Mouse (Mus musculus): Measurements from ENCODE around the gene Homer1. TPM values are rescaled to one million over a fixed set of nuclear protein-coding genes. Genes with fewer than 3 reads are reported as not detected.

Gene Homer1
- polyA plus RNA-seq, 1 experiment from 2014 or later, result 18.8 TPM

DNA sequence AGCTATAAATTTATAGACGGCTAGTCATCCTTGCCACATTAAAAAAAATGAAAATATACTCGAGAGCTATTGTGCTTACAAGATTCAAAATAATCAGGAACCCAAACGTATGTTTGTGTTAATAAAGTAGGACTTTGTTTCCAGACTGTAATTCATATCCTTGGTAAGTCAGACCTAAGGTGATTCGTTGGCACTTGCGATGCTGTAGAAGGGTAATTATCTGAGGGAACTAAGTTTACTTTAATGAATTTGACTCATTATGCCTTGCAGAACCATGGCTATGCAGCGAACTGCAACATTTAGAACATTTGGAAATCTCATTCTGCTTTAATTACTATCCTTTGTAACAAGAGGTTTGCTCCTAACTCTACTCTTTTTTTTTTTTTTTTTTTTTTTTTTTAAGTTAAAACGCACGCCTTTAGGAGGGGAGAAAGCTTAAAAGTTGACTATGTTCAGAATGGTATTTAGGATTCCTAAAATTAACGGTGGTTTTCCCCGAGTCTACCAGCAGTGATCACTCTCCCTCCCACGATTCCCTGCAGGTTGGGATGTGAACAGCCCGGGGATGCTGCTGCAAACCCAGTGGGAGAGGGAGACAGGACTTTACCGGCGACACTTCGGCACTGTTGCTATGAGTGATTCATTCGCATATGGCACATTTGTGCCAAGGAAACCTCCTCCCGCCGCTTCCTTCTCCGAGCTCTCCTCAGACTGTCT lies 3.6 kb downstream of the Homer1 start:
- no peaks in the 10 kb centered on the region for H3K9me3 ChIP-seq (ENCODE audit: control insufficient read depth, low read length)
- no peaks in the 10 kb centered on the region for H3K36me3 ChIP-seq (ENCODE audit: control insufficient read depth, insufficient read depth, low read length)
- peak overlapping the region; percentile 94 to 95 for H3K4me3 ChIP-seq (ENCODE audit: control insufficient read depth in 1 of 2, insufficient read depth in 1 of 2, low read depth in 1 of 2, low read length in 2 of 2)
- no peaks in the 10 kb centered on the region for H3K27me3 ChIP-seq (ENCODE audit: control insufficient read depth, insufficient read depth, low read length)
- peak overlapping the region; percentile 97 to 98 for H3K27ac ChIP-seq (replicated peaks in 1 of 2; ENCODE audit: control insufficient read depth in 1 of 2, insufficient read depth in 1 of 2, low read depth in 2 of 2, low read length in 2 of 2)
- H3K4me2 ChIP-seq (ENCODE audit: low read length), result peak overlapping the region; percentile 60
- peaks cover 0 to 12% of the 10 kb centered on the region in 2 experiments; a peak in 3 of 4 replicates for H3K4me1 ChIP-seq (ENCODE audit: control insufficient read depth in 2 of 2, insufficient read depth in 2 of 2, low read length in 2 of 2)
- ATAC-seq (ENCODE audit: insufficient number of reproducible peaks, insufficient read depth, low FRiP score, low read depth), result peak; percentile 52; the same call in 1 of the 2 replicates
- H3K9ac ChIP-seq (ENCODE audit: low read length), result peak overlapping the region; percentile 96
- 13% methylated on average over 19 of the region's 19 CpGs for WGBS

DNA sequence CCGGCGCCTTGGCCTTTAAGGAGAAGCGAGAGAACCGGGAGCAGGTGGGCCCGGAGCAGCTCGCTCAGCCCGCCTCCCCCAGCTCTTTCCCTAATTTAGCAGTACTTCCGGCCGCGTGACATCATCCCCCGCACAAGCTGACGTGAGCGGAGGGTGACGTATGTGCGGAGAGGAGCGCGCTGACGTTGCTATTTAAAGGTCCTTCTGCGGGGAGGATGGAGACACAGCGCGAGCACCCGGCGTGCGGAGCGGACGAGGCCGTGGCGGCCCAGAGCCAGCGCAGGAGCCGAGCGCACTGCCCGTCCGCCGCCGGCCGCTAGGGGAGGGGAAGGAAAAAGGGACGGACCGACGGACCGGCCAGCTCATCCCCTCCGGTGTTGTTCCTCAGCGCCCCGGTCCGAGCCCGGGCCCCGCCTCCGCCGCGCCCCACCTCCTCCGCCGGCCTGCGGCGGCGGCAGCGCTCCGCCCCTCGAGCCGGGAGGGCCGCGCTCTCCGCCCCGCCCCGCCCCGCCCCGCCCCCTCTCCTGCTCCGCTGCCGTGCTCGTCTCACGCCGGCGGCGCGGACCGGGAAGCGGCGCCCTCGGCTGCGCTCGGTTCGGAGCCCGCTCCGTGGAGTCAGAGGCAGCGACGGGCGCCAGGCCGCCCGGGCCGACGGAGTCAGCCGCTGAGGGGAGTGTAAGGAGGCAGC lies 4.3 kb downstream of the Homer1 start:
- Histone ChIP-seq H3K4me2 (ENCODE audit: low read length) (peak overlapping the region; percentile 60), H3K9me3 (ENCODE audit: control insufficient read depth, low read length) (no peaks in the 10 kb centered on the region), H3K27me3 (ENCODE audit: control insufficient read depth, insufficient read depth, low read length) (no peaks in the 10 kb centered on the region), H3K36me3 (ENCODE audit: control insufficient read depth, insufficient read depth, low read length) (no peaks in the 10 kb centered on the region), H3K27ac (replicated peaks in 1 of 2; ENCODE audit: control insufficient read depth in 1 of 2, insufficient read depth in 1 of 2, low read depth in 2 of 2, low read length in 2 of 2) (peak overlapping the region; percentile 97 to 98), H3K9ac (ENCODE audit: low read length) (peak overlapping the region; percentile 96), H3K4me1 (ENCODE audit: control insufficient read depth in 2 of 2, insufficient read depth in 2 of 2, low read length in 2 of 2) (peaks cover 0 to 19% of the 10 kb centered on the region in 2 experiments; a peak in 3 of 4 replicates), H3K4me3 (ENCODE audit: control insufficient read depth in 1 of 2, insufficient read depth in 1 of 2, low read depth in 1 of 2, low read length in 2 of 2) (peak overlapping the region; percentile 94 to 95)
- WGBS, result under 1% methylated on average over 53 of the region's 90 CpGs
- peak; percentile 93 for ATAC-seq (ENCODE audit: insufficient number of reproducible peaks, insufficient read depth, low FRiP score, low read depth)

DNA sequence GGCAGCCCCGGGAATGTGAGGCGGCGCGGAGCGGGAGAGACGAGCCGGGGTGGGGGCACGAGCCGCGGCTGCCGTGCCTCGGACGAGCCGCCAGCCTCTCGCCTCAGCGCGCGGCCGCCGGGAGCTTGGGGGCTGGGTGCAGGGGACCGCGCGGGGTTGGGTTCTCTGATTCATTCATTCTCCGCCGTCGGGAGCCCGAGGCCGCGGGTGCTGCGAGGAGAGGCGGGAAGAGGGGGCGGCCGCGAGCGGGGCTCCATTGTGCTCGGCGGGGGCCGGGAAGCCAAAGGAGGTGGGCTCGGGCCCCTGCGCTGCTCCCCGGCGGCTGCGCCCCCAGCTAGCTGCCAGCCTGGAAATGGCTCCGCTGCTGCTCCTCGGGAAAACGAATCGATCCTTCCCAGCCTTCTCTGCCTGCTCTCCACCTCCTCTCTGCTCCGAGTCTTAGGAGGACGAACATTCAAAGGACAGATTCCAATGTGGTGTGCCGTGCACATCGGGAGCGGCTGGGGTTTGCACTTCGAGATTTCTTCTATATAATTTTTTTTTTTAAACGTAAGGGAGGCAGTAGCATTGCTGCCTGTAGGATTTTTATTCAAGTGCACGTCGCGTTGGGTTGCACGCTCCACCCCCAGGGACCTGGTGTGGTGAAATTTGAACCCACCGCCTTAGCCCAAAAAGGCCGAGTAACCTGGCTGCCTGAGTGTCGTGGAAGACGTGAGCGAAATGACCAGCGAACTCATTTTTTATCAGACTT lies 5.0 kb downstream of the Homer1 start:
- peak; percentile 41 for ATAC-seq (ENCODE audit: insufficient number of reproducible peaks, insufficient read depth, low FRiP score, low read depth)
- peak overlapping the region; percentile 96 for H3K9ac ChIP-seq (ENCODE audit: low read length)
- H3K4me3 ChIP-seq (ENCODE audit: control insufficient read depth in 1 of 2, insufficient read depth in 1 of 2, low read depth in 1 of 2, low read length in 2 of 2), result peak overlapping the region; percentile 94 to 95
- peak overlapping the region; percentile 97 for H3K27ac ChIP-seq (replicated peaks in 1 of 2; ENCODE audit: control insufficient read depth in 1 of 2, insufficient read depth in 1 of 2, low read depth in 2 of 2, low read length in 2 of 2)
- peaks cover 0 to 24% of the 10 kb centered on the region in 2 experiments; a peak in 3 of 4 replicates for H3K4me1 ChIP-seq (ENCODE audit: control insufficient read depth in 2 of 2, insufficient read depth in 2 of 2, low read length in 2 of 2)
- WGBS, result 1% methylated on average over 53 of the region's 64 CpGs
- H3K27me3 ChIP-seq (ENCODE audit: control insufficient read depth, insufficient read depth, low read length), result no peaks in the 10 kb centered on the region
- H3K36me3 ChIP-seq (ENCODE audit: control insufficient read depth, insufficient read depth, low read length), result no peaks in the 10 kb centered on the region
- no peaks in the 10 kb centered on the region for H3K9me3 ChIP-seq (ENCODE audit: control insufficient read depth, low read length)
- peak overlapping the region; percentile 60 for H3K4me2 ChIP-seq (ENCODE audit: low read length)

DNA sequence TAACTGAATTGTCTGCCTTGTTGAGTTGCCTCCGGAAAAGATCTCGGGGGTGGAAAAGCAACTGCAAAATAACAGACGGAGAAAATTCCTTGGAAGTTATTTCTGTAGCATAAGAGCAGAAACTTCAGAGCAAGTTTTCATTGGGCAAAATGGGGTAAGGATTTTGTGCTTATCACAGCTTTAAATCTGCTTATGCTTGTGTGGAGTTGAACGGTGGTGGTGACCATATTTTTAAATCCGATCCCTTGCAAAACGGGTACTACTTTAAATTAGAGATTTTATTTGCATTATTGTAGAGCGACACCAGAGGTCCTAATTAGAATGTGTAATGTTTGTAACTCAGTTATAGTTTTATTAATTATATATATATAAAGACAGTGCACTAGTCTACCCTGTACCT lies 5.7 kb downstream of the Homer1 start:
- Histone ChIP-seq H3K4me2 (ENCODE audit: low read length) (peak overlapping the region; percentile 60), H3K27ac (replicated peaks in 1 of 2; ENCODE audit: control insufficient read depth in 1 of 2, insufficient read depth in 1 of 2, low read depth in 2 of 2, low read length in 2 of 2) (peak overlapping the region; percentile 97), H3K36me3 (ENCODE audit: control insufficient read depth, insufficient read depth, low read length) (no peaks in the 10 kb centered on the region), H3K4me1 (ENCODE audit: control insufficient read depth in 2 of 2, insufficient read depth in 2 of 2, low read length in 2 of 2) (peaks cover 0 to 30% of the 10 kb centered on the region in 2 experiments; a peak in 3 of 4 replicates), H3K27me3 (ENCODE audit: control insufficient read depth, insufficient read depth, low read length) (no peaks in the 10 kb centered on the region), H3K9ac (ENCODE audit: low read length) (peak overlapping the region; percentile 96), H3K4me3 (ENCODE audit: control insufficient read depth in 1 of 2, insufficient read depth in 1 of 2, low read depth in 1 of 2, low read length in 2 of 2) (peak overlapping the region; percentile 94 to 95), H3K9me3 (ENCODE audit: control insufficient read depth, low read length) (no peaks in the 10 kb centered on the region)
- no peak for ATAC-seq (ENCODE audit: insufficient number of reproducible peaks, insufficient read depth, low FRiP score, low read depth)
- 2% methylated on average over 7 of the region's 7 CpGs for WGBS

DNA sequence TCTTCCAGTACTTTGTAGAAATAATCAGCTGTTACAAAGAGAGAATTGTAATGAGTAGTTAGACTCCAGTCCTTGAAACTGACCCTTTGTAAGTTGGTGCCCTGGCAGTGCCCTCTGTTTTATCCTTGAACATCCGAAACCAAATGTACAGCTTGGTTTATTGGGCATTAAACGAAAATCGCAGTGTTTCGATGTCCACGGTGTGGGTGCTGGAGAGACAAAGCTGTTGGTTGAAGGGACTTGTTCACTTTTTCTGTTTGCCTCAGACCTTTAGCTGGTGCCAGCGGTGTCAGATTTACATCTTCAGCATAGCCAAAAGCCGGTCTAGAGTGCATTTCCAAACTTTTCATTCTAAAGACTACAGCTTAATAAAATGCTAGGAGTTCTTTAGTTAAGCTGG lies 6.2 kb downstream of the Homer1 start:
- WGBS, result 12% methylated on average over 7 of the region's 7 CpGs
- no peaks in the 10 kb centered on the region for H3K36me3 ChIP-seq (ENCODE audit: control insufficient read depth, insufficient read depth, low read length)
- H3K27me3 ChIP-seq (ENCODE audit: control insufficient read depth, insufficient read depth, low read length), result no peaks in the 10 kb centered on the region
- H3K4me3 ChIP-seq (ENCODE audit: control insufficient read depth in 1 of 2, insufficient read depth in 1 of 2, low read depth in 1 of 2, low read length in 2 of 2), result peak overlapping the region; percentile 57 to 95
- H3K4me2 ChIP-seq (ENCODE audit: low read length), result peak overlapping the region; percentile 60
- no peak for ATAC-seq (ENCODE audit: insufficient number of reproducible peaks, insufficient read depth, low FRiP score, low read depth)
- H3K9me3 ChIP-seq (ENCODE audit: control insufficient read depth, low read length), result no peaks in the 10 kb centered on the region
- peak overlapping the region; percentile 96 for H3K9ac ChIP-seq (ENCODE audit: low read length)
- H3K27ac ChIP-seq (replicated peaks in 1 of 2; ENCODE audit: control insufficient read depth in 1 of 2, insufficient read depth in 1 of 2, low read depth in 2 of 2, low read length in 2 of 2), result peak overlapping the region; percentile 58 to 66; a peak in 3 of 4 replicates
- peaks cover 0 to 32% of the 10 kb centered on the region in 2 experiments; a peak in 3 of 4 replicates for H3K4me1 ChIP-seq (ENCODE audit: control insufficient read depth in 2 of 2, insufficient read depth in 2 of 2, low read length in 2 of 2)

DNA sequence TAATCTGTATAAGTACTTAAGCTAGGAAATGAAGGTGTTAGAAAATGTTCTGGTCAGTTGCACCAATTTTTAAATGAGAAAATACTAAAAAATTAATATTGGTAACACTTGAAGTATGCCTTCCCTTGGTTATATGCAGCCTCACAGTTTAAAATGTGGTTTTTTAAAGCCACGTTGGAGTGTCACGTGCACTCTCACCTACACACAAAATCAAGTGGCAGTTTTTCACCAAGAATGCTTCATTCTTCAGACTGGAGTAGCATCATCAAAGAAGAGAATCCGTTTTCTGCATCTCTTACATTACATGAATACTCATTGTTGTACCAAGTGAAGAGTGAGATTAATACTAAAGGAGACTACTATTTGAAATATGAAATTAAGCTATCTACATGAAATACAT lies 7.1 kb downstream of the Homer1 start:
- Histone ChIP-seq H3K9me3 (ENCODE audit: control insufficient read depth, low read length) (no peaks in the 10 kb centered on the region), H3K36me3 (ENCODE audit: control insufficient read depth, insufficient read depth, low read length) (no peaks in the 10 kb centered on the region), H3K4me1 (ENCODE audit: control insufficient read depth in 2 of 2, insufficient read depth in 2 of 2, low read length in 2 of 2) (peaks cover 0 to 37% of the 10 kb centered on the region in 2 experiments), H3K9ac (ENCODE audit: low read length) (peak overlapping the region; percentile 96), H3K27ac (replicated peaks in 1 of 2; ENCODE audit: control insufficient read depth in 1 of 2, insufficient read depth in 1 of 2, low read depth in 2 of 2, low read length in 2 of 2) (no peak overlapping the region), H3K27me3 (ENCODE audit: control insufficient read depth, insufficient read depth, low read length) (no peaks in the 10 kb centered on the region), H3K4me3 (ENCODE audit: control insufficient read depth in 1 of 2, insufficient read depth in 1 of 2, low read depth in 1 of 2, low read length in 2 of 2) (peak overlapping the region; percentile 16 to 95; a peak in 3 of 4 replicates), H3K4me2 (ENCODE audit: low read length) (peak overlapping the region; percentile 60)
- no peak for ATAC-seq (ENCODE audit: insufficient number of reproducible peaks, insufficient read depth, low FRiP score, low read depth)
- WGBS, result 28% methylated on average over 3 of the region's 3 CpGs

DNA sequence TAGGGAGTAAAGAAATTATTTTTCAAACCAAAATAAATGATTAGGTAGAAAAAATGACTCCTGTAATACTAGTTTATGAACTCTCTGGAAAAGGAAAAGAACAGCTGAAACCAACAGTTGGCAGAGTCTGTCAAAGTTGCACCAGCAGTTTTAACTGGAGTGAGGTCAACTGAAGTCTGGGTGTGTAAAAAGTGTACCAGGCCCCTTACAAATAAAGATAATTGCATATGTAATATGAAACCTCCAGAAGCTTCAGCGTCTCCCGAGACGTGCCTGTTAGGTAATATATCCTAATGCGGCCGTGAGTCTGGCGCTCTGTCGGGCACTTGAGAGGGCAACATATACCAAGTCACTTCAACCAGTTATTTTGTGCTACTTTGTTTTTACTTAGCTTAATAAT lies 8.3 kb downstream of the Homer1 start:
- no peak for ATAC-seq (ENCODE audit: insufficient number of reproducible peaks, insufficient read depth, low FRiP score, low read depth)
- peak overlapping the region; percentile 60 for H3K4me2 ChIP-seq (ENCODE audit: low read length)
- H3K9ac ChIP-seq (ENCODE audit: low read length), result peak overlapping the region; percentile 96
- H3K9me3 ChIP-seq (ENCODE audit: control insufficient read depth, low read length), result no peaks in the 10 kb centered on the region
- H3K27ac ChIP-seq (replicated peaks in 1 of 2; ENCODE audit: control insufficient read depth in 1 of 2, insufficient read depth in 1 of 2, low read depth in 2 of 2, low read length in 2 of 2), result peak overlapping the region; percentile 24 to 71; a peak in 3 of 4 replicates
- WGBS, result 22% methylated on average over 7 of the region's 7 CpGs
- H3K4me1 ChIP-seq (ENCODE audit: control insufficient read depth in 2 of 2, insufficient read depth in 2 of 2, low read length in 2 of 2), result peaks cover 0 to 36% of the 10 kb centered on the region in 2 experiments
- H3K4me3 ChIP-seq (ENCODE audit: control insufficient read depth in 1 of 2, insufficient read depth in 1 of 2, low read depth in 1 of 2, low read length in 2 of 2), result peak overlapping the region; percentile 19 to 95; a peak in 3 of 4 replicates
- no peaks in the 10 kb centered on the region for H3K27me3 ChIP-seq (ENCODE audit: control insufficient read depth, insufficient read depth, low read length)
- H3K36me3 ChIP-seq (ENCODE audit: control insufficient read depth, insufficient read depth, low read length), result no peaks in the 10 kb centered on the region

All from heart, embryonic 14.5 days (tissue).